29 mouse cellular contexts compared by ENCODE assay signal in the genomic region with DNA sequence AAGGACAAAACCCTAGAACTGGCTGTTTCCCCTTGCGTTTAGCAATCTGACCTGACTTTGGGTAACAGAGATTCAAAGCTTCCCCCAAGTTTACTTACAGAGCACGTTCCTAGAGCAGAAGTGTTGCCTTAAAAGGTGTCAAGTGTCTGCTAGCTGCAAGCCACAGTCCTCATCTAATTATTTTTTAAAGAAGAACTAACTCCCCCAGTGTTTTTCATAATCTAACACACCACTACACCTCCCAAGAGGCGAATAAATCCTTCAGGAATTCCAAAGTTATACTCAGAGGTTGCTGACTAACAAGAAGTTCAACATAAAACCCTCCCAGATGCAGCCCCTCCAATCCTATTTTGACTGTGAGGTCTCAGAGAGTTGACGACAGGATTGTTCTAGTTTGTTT. TPM values are rescaled to one million over a fixed set of nuclear protein-coding genes. Genes with fewer than 3 reads are reported as not detected.
A peak's percentile ranks its signal among the peaks of the same experiment; 100 is the strongest.
DNase-seq lines count a peak whose midpoint lies in the region; ATAC-seq and TF ChIP-seq lines count a peak whose summit lies in the region.
"Had no signal": no experiment of that assay in that cellular context is flagged by ENCODE, and none has a peak within 500 bp of the region (broad histone marks: within the 10 kb centered on the region; RNA-seq: fewer than 3 reads in every experiment).

No protein-coding gene starts in this region.

- no peak for TF ChIP-seq CTCF in gastrocnemius, adult 2 months (IDR thresholded peaks at IDR 0.05)
- TF ChIP-seq CTCF in liver, adult 2 months (IDR thresholded peaks at IDR 0.05; ENCODE audit: low read depth, low read length), result no peak
- TF ChIP-seq CTCF in bone marrow macrophage, adult 2 months (IDR thresholded peaks at IDR 0.05; ENCODE audit: low read depth, low read length), result no peak

- H3K9me3 ChIP-seq in liver, embryonic 11.5 days (ENCODE audit: control insufficient read depth, low read length), result no peaks in the 10 kb centered on the region
- no peaks in the 10 kb centered on the region for H3K9me3 ChIP-seq in limb, embryonic 13.5 days
- H3K9me3 ChIP-seq: hindbrain, embryonic 10.5 days; hindbrain, embryonic 15.5 days; liver, embryonic 15.5 days; midbrain, embryonic 12.5 days; neural tube, embryonic 13.5 days; stomach, embryonic 15.5 days had no signal

- WGBS in liver, adult 2 months, result 63% methylated on average over 4 of the region's 4 CpGs
- WGBS in liver, embryonic 11.5 days, result 60% methylated on average over 4 of the region's 4 CpGs
- WGBS in limb, embryonic 13.5 days, result 20% methylated on average over 4 of the region's 4 CpGs

- H3K27ac ChIP-seq in gastrocnemius, adult 2 months, result 0 out of 2 replicates have a peak overlapping the region, but pooled peaks have one; percentile 8
- H3K27ac ChIP-seq in liver, adult 2 months (replicated peaks; ENCODE audit: insufficient read depth, low read depth, low read length), result no peak overlapping the region
- no peak overlapping the region for H3K27ac ChIP-seq in liver, embryonic 11.5 days (ENCODE audit: low read depth, low read length)
- peak overlapping the region; percentile 7 for H3K27ac ChIP-seq in bone marrow macrophage, adult 2 months (ENCODE audit: insufficient read depth, low read depth, low read length)
- no peak overlapping the region; the same call in 1 of the 2 replicates for H3K27ac ChIP-seq in limb, embryonic 13.5 days
- H3K27ac ChIP-seq: hindbrain, embryonic 10.5 days; hindbrain, embryonic 15.5 days; liver, embryonic 15.5 days; midbrain, embryonic 12.5 days; neural tube, embryonic 13.5 days; stomach, embryonic 15.5 days had no signal

- H3K79me2 ChIP-seq in liver, adult 2 months (ENCODE audit: control insufficient read depth, insufficient read depth, low read length), result no peaks in the 10 kb centered on the region

- TF ChIP-seq POLR2A in liver, adult 2 months (IDR thresholded peaks at IDR 0.05; ENCODE audit: extremely low read depth, insufficient read depth, low read length), result no peak
- TF ChIP-seq POLR2A in bone marrow macrophage, adult 2 months (IDR thresholded peaks at IDR 0.05; ENCODE audit: borderline replicate concordance, low read depth, low read length), result no peak

- intact Hi-C loops in gastrocnemius, adult 2 months (cut with DNase I), result no loop called here

- no peak for ATAC-seq in liver, embryonic 11.5 days (replicated peaks; ENCODE audit: low FRiP score)
- 0 out of 2 replicates have a peak, but pooled peaks have one; percentile 14 for ATAC-seq in limb, embryonic 13.5 days (ENCODE audit: low FRiP score, low read depth)
- ATAC-seq: forebrain, embryonic 14.5 days; inflammation-experienced regulatory T-cells, adult 6 months had no signal

- DNase-seq in gastrocnemius, adult 2 months, result no peak
- DNase-seq in gastrocnemius, postnatal 10 days, result no peak
- peak; percentile 13 for DNase-seq in liver, adult 2 months (ENCODE audit: extremely low read depth, low read depth, low spot score)
- DNase-seq in liver, embryonic 11.5 days (ENCODE audit: low spot score), result no peak
- DNase-seq in cerebellum, postnatal 25 days, result no peak
- DNase-seq in adrenal gland, adult 18-20 months (ENCODE audit: low spot score in 2 of 2), result no peak
- DNase-seq: adrenal gland, adult 2 months; cerebellum, adult 8-10 months; cerebellum, postnatal 36 days; heart, postnatal 14 days; kidney, adult 11 months; left cerebral cortex, postnatal 4 days; lung, embryonic 14.5 days; lung, postnatal 36 days; thymus, adult 18-20 months; thymus, postnatal 25 days had no signal

- H3K4me3 ChIP-seq in gastrocnemius, adult 2 months, result no peak overlapping the region
- no peak overlapping the region for H3K4me3 ChIP-seq in liver, adult 2 months (ENCODE audit: insufficient read depth, low read depth, low read length)
- no peak overlapping the region for H3K4me3 ChIP-seq in liver, embryonic 11.5 days (ENCODE audit: low read depth, low read length)
- H3K4me3 ChIP-seq in bone marrow macrophage, adult 2 months (ENCODE audit: insufficient read depth, low read length), result no peak overlapping the region
- no peak overlapping the region for H3K4me3 ChIP-seq in limb, embryonic 13.5 days
- H3K4me3 ChIP-seq: hindbrain, embryonic 10.5 days; hindbrain, embryonic 15.5 days; liver, embryonic 15.5 days; midbrain, embryonic 12.5 days; neural tube, embryonic 13.5 days; stomach, embryonic 15.5 days had no signal

- H3K36me3 ChIP-seq in liver, adult 2 months (ENCODE audit: control insufficient read depth, insufficient read depth, low read length), result no peaks in the 10 kb centered on the region
- H3K36me3 ChIP-seq in liver, embryonic 11.5 days (ENCODE audit: control insufficient read depth, insufficient read depth, low read length), result no peaks in the 10 kb centered on the region
- H3K36me3 ChIP-seq in limb, embryonic 13.5 days, result no peaks in the 10 kb centered on the region
- H3K36me3 ChIP-seq: liver, embryonic 15.5 days had no signal

- no peak overlapping the region for H3K9ac ChIP-seq in liver, adult 2 months (ENCODE audit: low read depth, low read length)
- no peak overlapping the region for H3K9ac ChIP-seq in liver, embryonic 11.5 days (ENCODE audit: low read depth, low read length)
- H3K9ac ChIP-seq in limb, embryonic 13.5 days, result no peak overlapping the region
- H3K9ac ChIP-seq: hindbrain, embryonic 15.5 days; liver, embryonic 15.5 days; lung, embryonic 14.5 days; midbrain, embryonic 12.5 days; neural tube, embryonic 13.5 days; stomach, embryonic 15.5 days had no signal

- H3K4me2 ChIP-seq in liver, embryonic 11.5 days, result no peak overlapping the region
- H3K4me2 ChIP-seq in limb, embryonic 13.5 days (replicated peaks), result no peak overlapping the region
- H3K4me2 ChIP-seq: hindbrain, embryonic 15.5 days; liver, embryonic 15.5 days; lung, embryonic 14.5 days; midbrain, embryonic 12.5 days; neural tube, embryonic 13.5 days; stomach, embryonic 15.5 days had no signal

- H3K4me1 ChIP-seq in liver, adult 2 months (ENCODE audit: control insufficient read depth, insufficient read depth, low read length), result no peaks in the 10 kb centered on the region
- H3K4me1 ChIP-seq in liver, embryonic 11.5 days (replicated peaks; ENCODE audit: control insufficient read depth, insufficient read depth, low read length), result no peaks in the 10 kb centered on the region
- H3K4me1 ChIP-seq in bone marrow macrophage, adult 2 months (ENCODE audit: control insufficient read depth, insufficient read depth, low read length), result peaks cover 47% of the 10 kb centered on the region
- peaks cover 57% of the 10 kb centered on the region for H3K4me1 ChIP-seq in limb, embryonic 13.5 days
- H3K4me1 ChIP-seq: hindbrain, embryonic 15.5 days; liver, embryonic 15.5 days; midbrain, embryonic 12.5 days; neural tube, embryonic 13.5 days had no signal

- H3K27me3 ChIP-seq in liver, adult 2 months (ENCODE audit: control insufficient read depth, insufficient read depth, low read length), result no peaks in the 10 kb centered on the region
- H3K27me3 ChIP-seq in liver, embryonic 11.5 days (replicated peaks; ENCODE audit: control insufficient read depth, insufficient read depth, low read length), result no peaks in the 10 kb centered on the region; the same call in 1 of the 2 replicates
- 0 out of 2 replicates have a peak, but pooled peaks cover 5% of the 10 kb centered on the region for H3K27me3 ChIP-seq in limb, embryonic 13.5 days
- H3K27me3 ChIP-seq: hindbrain, embryonic 15.5 days; liver, embryonic 15.5 days; midbrain, embryonic 12.5 days; neural tube, embryonic 13.5 days; stomach, embryonic 15.5 days had no signal

RNA-seq across cellular contexts. Expression of a gene that starts 21.9 kb away (rescaled TPM):
- 1 to 10 TPM; 3.5 to 6.8 TPM for total RNA-seq in gastrocnemius, adult 2 months (2021)
- total RNA-seq in gastrocnemius, postnatal 10 days (2021), result 10 to 100 TPM; 16.1 to 22.0 TPM
- total RNA-seq in liver, adult 2 months (2014; rRNA removed), result 1.3 and 1.5 TPM in 2 replicates
- polyA plus RNA-seq in liver, adult 2 months (2012; rRNA removed), result 0.45 and 0.84 TPM in 2 replicates
- 4.9 and 6.2 TPM in 2 replicates for polyA plus RNA-seq in liver, embryonic 11.5 days (2014; fragmentation: Nextera tagmentation; extraction: Ambion mirVana)
- polyA plus RNA-seq in bone marrow macrophage, adult 2 months (2012; ENCODE audit: insufficient read depth, insufficient read length, missing spikeins), result 136 and 155 TPM in 2 replicates
- polyA plus RNA-seq in limb, embryonic 13.5 days (2015; fragmentation: Nextera tagmentation; extraction: Ambion mirVana), result 7.0 and 9.5 TPM in 2 replicates
- 10 to 100 TPM; 11.1 to 19.0 TPM for total RNA-seq in adrenal gland, adult 18-20 months (2021)

RNA-seq across cellular contexts. Expression of a gene that starts 57.5 kb away (rescaled TPM):
- total RNA-seq in gastrocnemius, adult 2 months (2021), result under 1 TPM; 0.08 to 0.15 TPM
- total RNA-seq in gastrocnemius, postnatal 10 days (2021), result 10 to 100 TPM; 32.9 to 48.1 TPM
- 0.07 TPM in 1 of 2 replicates, not detected in the other for total RNA-seq in liver, adult 2 months (2014; rRNA removed)
- not detected in 2 replicates for polyA plus RNA-seq in liver, adult 2 months (2012; rRNA removed)
- polyA plus RNA-seq in liver, embryonic 11.5 days (2014; fragmentation: Nextera tagmentation; extraction: Ambion mirVana), result 1.6 and 2.5 TPM in 2 replicates
- polyA plus RNA-seq in bone marrow macrophage, adult 2 months (2012; ENCODE audit: insufficient read depth, insufficient read length, missing spikeins), result not detected in 2 replicates
- polyA plus RNA-seq in limb, embryonic 13.5 days (2015; fragmentation: Nextera tagmentation; extraction: Ambion mirVana), result 36.8 and 42.1 TPM in 2 replicates
- total RNA-seq in adrenal gland, adult 18-20 months (2021), result under 1 TPM in 1 of 2 experiments, not detected in 1; 0.67 TPM
- total RNA-seq: adrenal gland, adult 2 months; layer of hippocampus, adult 18-20 months; megakaryocyte, adult 5-6 weeks; MEL had no signal

Comparison
In these comparisons a context has a peak if more than half of its experiments do, and no peak if none do; other contexts are left out.
1. RNA of a gene that starts 57.5 kb away (total RNA-seq): 32.9 to 48.1 TPM in gastrocnemius, postnatal 10 days; 0.67 TPM in adrenal gland, adult 18-20 months, 0.08 to 0.15 TPM in gastrocnemius, adult 2 months and 0.07 TPM in liver, adult 2 months; every median in the first group is over 10 times any median in the second.
2. H3K27ac ChIP-seq: peak in gastrocnemius, adult 2 months (single experiment) and bone marrow macrophage, adult 2 months (single experiment); none in liver, adult 2 months (single experiment), liver, embryonic 11.5 days (single experiment) and limb, embryonic 13.5 days (single experiment).